Mouse (Mus musculus) small intestine, adult 2 months (tissue): ENCODE measurements around the gene Tox4.

ENCODE experiments used
- CTCF ChIP-seq: fragments of 200-500 bp; IDR thresholded peaks from 2 replicates; pipeline ENCODE4 v1.5.1; 2012; ENCODE audit warnings: low read depth, mild to moderate bottlenecking, control low read depth, inconsistent platforms, low read length, moderate library complexity, mixed read lengths; ENCODE audit not compliant: insufficient replicate concordance, insufficient read length; ENCODE audit errors: extremely low read depth
- POLR2A ChIP-seq: fragments of 200-500 bp; IDR thresholded peaks from 2 replicates; pipeline ENCODE4 v1.6.1; 2012; ENCODE audit warnings: low read depth, mild to moderate bottlenecking, control low read depth, inconsistent platforms, low read length, moderate library complexity

DNA sequence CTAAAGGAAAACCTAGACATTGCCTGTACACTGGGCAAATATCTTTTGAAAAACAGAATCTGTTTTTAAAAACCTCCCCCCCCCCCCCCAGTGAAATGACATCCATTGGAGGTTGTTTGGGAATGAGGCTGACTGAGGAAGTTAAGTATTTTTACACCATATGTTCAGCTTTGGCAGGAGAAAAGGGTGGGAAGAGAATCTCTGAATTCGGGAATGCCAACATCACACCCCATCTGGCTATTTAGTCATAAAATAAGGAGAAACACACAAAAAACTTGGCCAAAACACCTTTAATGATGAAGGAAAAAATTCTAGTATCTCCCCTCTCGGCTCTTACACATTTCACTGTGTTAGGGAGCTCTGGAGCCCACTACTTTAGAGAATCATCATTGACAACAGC, 32.0 kb downstream of the Tox4 start:
- TF ChIP-seq POLR2A (no peak), CTCF (no peak)
